Mouse (Mus musculus) liver, embryonic 11.5 days (tissue): ENCODE results near the gene A530016L24Rik. TPM values are rescaled to one million over a fixed set of nuclear protein-coding genes. Genes with fewer than 3 reads are reported as not detected.

Experiments
- ATAC-seq: fragments of 200-750 bp; cut with Nextera tagmentation; replicated peaks from 2 replicates; pipeline ENCODE4 v1.8.0; 2017; ENCODE audit warnings: moderate number of reproducible peaks, mild to moderate bottlenecking, moderate TSS enrichment, moderate library complexity; ENCODE audit not compliant: low FRiP score
- DNase-seq: peaks from one replicate; pipeline ENCODE4 v3.0.0-alpha.2; 2017; ENCODE audit warnings: low spot score
- H3K27ac ChIP-seq: fragments of 300-500 bp; sonication (generic); 2 replicates; pipeline ENCODE4 v1.5.1; 2014; ENCODE audit warnings: mild to moderate bottlenecking, low read depth, low read length, control low read depth
- H3K27me3 ChIP-seq: fragments of 300-500 bp; sonication (generic); replicated peaks from 2 replicates; pipeline ENCODE4 v1.6.1; 2014; ENCODE audit warnings: low read length, mixed read lengths; ENCODE audit not compliant: control insufficient read depth, insufficient read depth
- H3K36me3 ChIP-seq: fragments of 300-500 bp; sonication (generic); 2 replicates; pipeline ENCODE4 v1.6.1; 2014; ENCODE audit warnings: mild to moderate bottlenecking, low read length, moderate library complexity, mixed read lengths; ENCODE audit not compliant: control insufficient read depth, insufficient read depth
- H3K4me1 ChIP-seq: fragments of 300-500 bp; sonication (generic); replicated peaks from 2 replicates; pipeline ENCODE4 v1.6.1; 2014; ENCODE audit warnings: low read length, mixed read lengths; ENCODE audit not compliant: control insufficient read depth, insufficient read depth
- H3K4me2 ChIP-seq: fragments of 300-500 bp; sonication (generic); 2 replicates; pipeline ENCODE4 v1.6.1; 2014; ENCODE audit warnings: mild to moderate bottlenecking, control low read depth, moderate library complexity
- H3K4me3 ChIP-seq: fragments of 300-500 bp; sonication (generic); 2 replicates; pipeline ENCODE4 v1.5.1; 2014; ENCODE audit warnings: low read depth, low read length, control low read depth
- H3K9ac ChIP-seq: fragments of 300-500 bp; sonication (generic); 2 replicates; pipeline ENCODE4 v1.6.1; 2014; ENCODE audit warnings: low read depth, low read length, control low read depth
- H3K9me3 ChIP-seq: fragments of 300-500 bp; sonication (generic); 2 replicates; pipeline ENCODE4 v1.6.1; 2016; ENCODE audit warnings: low read length, inconsistent platforms, mixed read lengths; ENCODE audit not compliant: control insufficient read depth
- WGBS: fragments of 180-500 bp; shearing (Covaris S2); extraction: QIAGEN DNeasy Blood & Tissue Kit; methylation state at CpG from one replicate; pipeline ENCODE4 v1.1.7; 2014; 5-methylcytosine and 5-hydroxymethylcytosine counted together
- polyA plus RNA-seq: library from polyadenylated mRNA; unstranded; fragments of >200 nt; fragmentation: Nextera tagmentation; extraction: Ambion mirVana; gene quantifications from 2 replicates; pipeline ENCODE4 v1.2.1, GENCODE M21; 2014

A530016L24Rik gene
- polyA plus RNA-seq: 0.11 and 0.12 TPM in 2 replicates

GRCm38 (mm10) chr12:112489134-112489533 lies at the start of gene A530016L24Rik:
TSS of gene A530016L24Rik (plus strand) at chr12:112489448.
- DNase-seq (no peak), ATAC-seq (no peak)
- Histone ChIP-seq H3K4me1 (peaks cover 4% of the 10 kb centered on the region; the same call in 1 of the 2 replicates), H3K36me3 (no peaks in the 10 kb centered on the region), H3K4me2 (no peak within 1 kb of the TSS), H3K9me3 (no peaks in the 10 kb centered on the region), H3K27ac (peak within 1 kb of the TSS; percentile 46; the same call in 1 of the 2 replicates), H3K27me3 (no peaks in the 10 kb centered on the region), H3K4me3 (no peak within 1 kb of the TSS), H3K9ac (no peak within 1 kb of the TSS)
- WGBS: 78% methylated on average over 8 of the region's 8 CpGs

- ATAC-seq (no peak), DNase-seq (no peak)
- no peak overlapping the region for H3K4me3 ChIP-seq
- no peaks in the 10 kb centered on the region for H3K4me1 ChIP-seq
- H3K27ac ChIP-seq: no peak overlapping the region
- no peaks in the 10 kb centered on the region for H3K9me3 ChIP-seq
- no peaks in the 10 kb centered on the region for H3K36me3 ChIP-seq
- H3K4me2 ChIP-seq: no peak overlapping the region
- WGBS: 53% methylated on average over 1 of the region's 1 CpGs
- H3K9ac ChIP-seq: no peak overlapping the region
- no peaks in the 10 kb centered on the region for H3K27me3 ChIP-seq
These were observed 49.3 kb upstream of the A530016L24Rik start for GRCm38 (mm10) chr12:112439993-112440392.

GRCm38 (mm10) chr12:112449144-112449827 lies 40.0 kb upstream of the A530016L24Rik start:
- no peak for ATAC-seq
- WGBS: 67% methylated on average over 18 of the region's 18 CpGs

GRCm38 (mm10) chr12:112449828-112450180 lies 39.4 kb upstream of the A530016L24Rik start:
- no peaks in the 10 kb centered on the region for H3K9me3 ChIP-seq
- ATAC-seq: no peak
- no peaks in the 10 kb centered on the region for H3K36me3 ChIP-seq
- no peak overlapping the region for H3K27ac ChIP-seq
- WGBS: 70% methylated on average over 8 of the region's 8 CpGs
- H3K4me2 ChIP-seq: no peak overlapping the region
- DNase-seq: no peak
- H3K4me3 ChIP-seq: no peak overlapping the region
- H3K27me3 ChIP-seq: no peaks in the 10 kb centered on the region
- H3K4me1 ChIP-seq: no peaks in the 10 kb centered on the region
- no peak overlapping the region for H3K9ac ChIP-seq

More at GRCm38 (mm10) chr12:112449144-112449827, 40.0 kb upstream of the A530016L24Rik start:
- Histone ChIP-seq H3K27ac (no peak overlapping the region), H3K9ac (no peak overlapping the region), H3K36me3 (no peaks in the 10 kb centered on the region), H3K9me3 (no peaks in the 10 kb centered on the region), H3K27me3 (no peaks in the 10 kb centered on the region), H3K4me1 (no peaks in the 10 kb centered on the region), H3K4me2 (no peak overlapping the region), H3K4me3 (no peak overlapping the region)
- no peak for DNase-seq

- Histone ChIP-seq H3K9ac (no peak overlapping the region), H3K27ac (no peak overlapping the region), H3K4me1 (no peaks in the 10 kb centered on the region), H3K9me3 (no peaks in the 10 kb centered on the region), H3K36me3 (no peaks in the 10 kb centered on the region), H3K4me3 (no peak overlapping the region), H3K4me2 (no peak overlapping the region), H3K27me3 (no peaks in the 10 kb centered on the region)
- 30% methylated on average over 6 of the region's 6 CpGs for WGBS
- DNase-seq (no peak), ATAC-seq (no peak)
These were observed 38.4 kb upstream of the A530016L24Rik start for GRCm38 (mm10) chr12:112450883-112451282.

GRCm38 (mm10) chr12:112451381-112451780 lies 37.9 kb upstream of the A530016L24Rik start:
- H3K4me2 ChIP-seq: no peak overlapping the region
- no peaks in the 10 kb centered on the region for H3K4me1 ChIP-seq
- H3K9ac ChIP-seq: no peak overlapping the region
- H3K4me3 ChIP-seq: no peak overlapping the region
- no peaks in the 10 kb centered on the region for H3K27me3 ChIP-seq
- ATAC-seq (no peak), DNase-seq (no peak)
- no peak overlapping the region for H3K27ac ChIP-seq
- WGBS: 72% methylated on average over 1 of the region's 1 CpGs
- H3K36me3 ChIP-seq: no peaks in the 10 kb centered on the region
- no peaks in the 10 kb centered on the region for H3K9me3 ChIP-seq

GRCm38 (mm10) chr12:112451826-112452225 lies 37.4 kb upstream of the A530016L24Rik start:
- no peak overlapping the region for H3K9ac ChIP-seq
- H3K27me3 ChIP-seq: no peaks in the 10 kb centered on the region
- WGBS: 88% methylated on average over 9 of the region's 9 CpGs

GRCm38 (mm10) chr12:112456144-112456713 lies 33.0 kb upstream of the A530016L24Rik start:
- Histone ChIP-seq H3K9ac (no peak overlapping the region; the same call in 1 of the 2 replicates), H3K27me3 (no peaks in the 10 kb centered on the region), H3K9me3 (no peaks in the 10 kb centered on the region), H3K27ac (no peak overlapping the region), H3K4me1 (no peaks in the 10 kb centered on the region), H3K36me3 (no peaks in the 10 kb centered on the region), H3K4me2 (no peak overlapping the region), H3K4me3 (no peak overlapping the region)
- ATAC-seq (no peak), DNase-seq (no peak)
- 64% methylated on average over 6 of the region's 6 CpGs for WGBS

More at GRCm38 (mm10) chr12:112451826-112452225, 37.4 kb upstream of the A530016L24Rik start:
- no peak overlapping the region for H3K4me3 ChIP-seq
- no peaks in the 10 kb centered on the region for H3K4me1 ChIP-seq
- H3K36me3 ChIP-seq: no peaks in the 10 kb centered on the region
- ATAC-seq (no peak), DNase-seq (no peak)
- H3K4me2 ChIP-seq: no peak overlapping the region
- no peaks in the 10 kb centered on the region for H3K9me3 ChIP-seq
- no peak overlapping the region for H3K27ac ChIP-seq

- no peaks in the 10 kb centered on the region for H3K4me1 ChIP-seq
- ATAC-seq (no peak), DNase-seq (no peak)
- no peak overlapping the region for H3K27ac ChIP-seq
- no peak overlapping the region for H3K4me2 ChIP-seq
- 63% methylated on average over 4 of the region's 4 CpGs for WGBS
- no peaks in the 10 kb centered on the region for H3K27me3 ChIP-seq
- no peak overlapping the region for H3K9ac ChIP-seq
- H3K4me3 ChIP-seq: no peak overlapping the region
- H3K36me3 ChIP-seq: no peaks in the 10 kb centered on the region
- H3K9me3 ChIP-seq: no peaks in the 10 kb centered on the region
These were observed 31.4 kb upstream of the A530016L24Rik start for GRCm38 (mm10) chr12:112457839-112458238.
